Mouse (Mus musculus): ENCODE data around the gene Upb1. TPM values are rescaled to one million over a fixed set of nuclear protein-coding genes. Genes with fewer than 3 reads are reported as not detected.
"Not testable (repeated sequence)": the region's sequence is repeated elsewhere in the genome, so short reads cannot be mapped to it uniquely, and the experiment has no call there.

Upb1 gene
- polyA plus RNA-seq, 1 experiment: 1.0 TPM

- TF ChIP-seq CTCF (IDR thresholded peaks at IDR 0.05; ENCODE audit: extremely low read depth, insufficient read length, insufficient replicate concordance, low read depth, low read length) (no peak), POLR2A (IDR thresholded peaks at IDR 0.05; ENCODE audit: low read depth, low read length) (no peak)
- no peaks in the 10 kb centered on the region for H3K4me1 ChIP-seq (ENCODE audit: control insufficient read depth, insufficient read depth, insufficient read length, low read length)
- H3K27me3 ChIP-seq (ENCODE audit: control insufficient read depth, insufficient read depth, low read length): no peaks in the 10 kb centered on the region
- no peak overlapping the region for H3K27ac ChIP-seq (ENCODE audit: insufficient read depth, low read depth, low read length)
- no peaks in the 10 kb centered on the region for H3K36me3 ChIP-seq (ENCODE audit: control insufficient read depth, insufficient read depth, low read length)
- WGBS: 20% methylated on average over 5 of the region's 5 CpGs
- H3K4me3 ChIP-seq (ENCODE audit: low read depth, low read length): no peak overlapping the region
Measured at GRCm38 (mm10) chr10:75474571-75474970, 73.7 kb downstream of the Upb1 start.

DNA sequence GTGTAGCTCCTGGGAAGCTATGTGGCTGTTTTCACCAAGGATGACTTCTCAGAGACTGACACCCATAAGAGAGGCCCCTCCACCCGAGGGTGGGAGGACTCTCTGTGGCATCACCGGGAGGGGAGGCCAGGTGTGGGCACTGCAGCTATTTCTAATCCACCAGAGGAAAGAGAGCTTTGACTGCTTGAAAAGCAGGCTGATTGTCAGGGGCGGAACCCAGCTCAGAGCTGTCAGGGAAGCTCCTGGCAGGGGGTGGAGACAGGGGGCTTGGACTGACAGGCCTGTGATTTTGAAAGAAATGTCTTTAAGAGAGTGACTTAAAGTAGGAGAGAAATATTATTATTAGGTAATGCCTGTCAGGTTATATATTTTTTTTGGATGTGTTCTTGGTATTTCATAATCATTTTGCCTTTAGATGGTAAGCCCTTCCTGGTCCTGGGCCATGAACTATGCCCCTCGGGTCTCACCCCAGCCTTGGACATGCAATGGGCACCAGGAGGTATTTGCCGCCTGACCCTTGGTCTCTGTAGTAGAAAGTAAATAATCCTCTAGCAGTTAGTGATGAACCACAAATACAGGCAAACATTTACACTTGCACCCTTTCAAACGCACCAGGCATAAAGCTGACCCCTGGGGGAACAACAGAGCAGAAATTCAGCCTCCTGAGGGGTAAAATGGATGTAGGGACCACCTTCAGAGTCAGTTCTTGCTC is 74.4 kb downstream of the Upb1 start:
- H3K4me1 ChIP-seq (ENCODE audit: control insufficient read depth, insufficient read depth, insufficient read length, low read length); H3K27ac ChIP-seq (ENCODE audit: insufficient read depth, low read depth, low read length); H3K27me3 ChIP-seq (ENCODE audit: control insufficient read depth, insufficient read depth, low read length); H3K36me3 ChIP-seq (ENCODE audit: control insufficient read depth, insufficient read depth, low read length); H3K4me3 ChIP-seq (ENCODE audit: low read depth, low read length): not testable (repeated sequence)
- WGBS: 57% methylated on average over 5 of the region's 6 CpGs

DNA sequence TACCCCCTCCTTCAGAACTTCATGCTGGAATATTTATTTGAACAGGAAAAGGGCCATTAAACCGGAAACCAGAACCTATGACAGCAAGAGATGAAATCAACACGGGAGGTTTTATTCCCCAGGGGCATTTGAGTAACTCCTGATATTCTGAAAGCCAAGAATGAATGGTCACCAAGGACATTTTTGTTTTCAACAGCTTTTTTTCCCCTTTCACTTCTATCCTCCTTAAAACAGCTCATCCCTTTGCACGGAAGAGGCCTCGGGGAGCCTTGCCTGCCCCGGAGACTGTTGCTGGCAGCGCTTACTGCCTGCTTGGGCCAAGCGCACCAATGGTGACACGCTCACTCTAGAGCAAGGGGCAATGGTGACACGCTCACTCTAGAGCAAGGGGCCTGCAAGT is 76.1 kb downstream of the Upb1 start:
- TF ChIP-seq CTCF (IDR thresholded peaks at IDR 0.05; ENCODE audit: extremely low read depth, insufficient read length, insufficient replicate concordance, low read depth, low read length): no peak
- no peak for TF ChIP-seq POLR2A (IDR thresholded peaks at IDR 0.05; ENCODE audit: low read depth, low read length)
- Histone ChIP-seq H3K4me3 (ENCODE audit: low read depth, low read length) (no peak overlapping the region), H3K4me1 (ENCODE audit: control insufficient read depth, insufficient read depth, insufficient read length, low read length) (no peaks in the 10 kb centered on the region), H3K27ac (ENCODE audit: insufficient read depth, low read depth, low read length) (no peak overlapping the region), H3K27me3 (ENCODE audit: control insufficient read depth, insufficient read depth, low read length) (no peaks in the 10 kb centered on the region), H3K36me3 (ENCODE audit: control insufficient read depth, insufficient read depth, low read length) (no peaks in the 10 kb centered on the region)
- 75% methylated on average over 9 of the region's 9 CpGs for WGBS

DNA sequence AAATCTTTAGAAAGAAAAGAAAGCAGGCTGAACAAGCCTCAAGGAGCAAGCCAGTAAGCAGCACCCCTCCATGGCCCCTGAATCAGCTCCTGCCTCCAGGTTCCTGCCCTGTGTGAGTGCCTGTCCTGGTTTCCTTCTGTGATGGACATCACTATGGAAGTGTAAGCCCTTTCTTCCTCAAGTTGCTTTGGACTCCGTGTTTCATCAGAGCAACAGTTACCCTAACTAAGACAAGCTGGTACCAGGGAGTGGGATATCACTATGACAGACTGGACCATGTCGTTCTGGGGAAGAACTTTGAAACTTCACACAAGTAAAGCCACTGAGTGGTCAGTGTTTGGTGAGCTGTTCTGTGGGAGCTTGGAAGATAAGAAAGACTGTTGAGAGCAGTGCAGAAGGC is 79.0 kb downstream of the Upb1 start:
- TF ChIP-seq CTCF (IDR thresholded peaks at IDR 0.05; ENCODE audit: extremely low read depth, insufficient read length, insufficient replicate concordance, low read depth, low read length) (no peak), POLR2A (IDR thresholded peaks at IDR 0.05; ENCODE audit: low read depth, low read length) (no peak)
- H3K4me1 ChIP-seq (ENCODE audit: control insufficient read depth, insufficient read depth, insufficient read length, low read length): no peaks in the 10 kb centered on the region
- no peak overlapping the region for H3K27ac ChIP-seq (ENCODE audit: insufficient read depth, low read depth, low read length)
- no peak overlapping the region for H3K4me3 ChIP-seq (ENCODE audit: low read depth, low read length)
- no peaks in the 10 kb centered on the region for H3K36me3 ChIP-seq (ENCODE audit: control insufficient read depth, insufficient read depth, low read length)
- H3K27me3 ChIP-seq (ENCODE audit: control insufficient read depth, insufficient read depth, low read length): no peaks in the 10 kb centered on the region
- 84% methylated on average over 2 of the region's 2 CpGs for WGBS

DNA sequence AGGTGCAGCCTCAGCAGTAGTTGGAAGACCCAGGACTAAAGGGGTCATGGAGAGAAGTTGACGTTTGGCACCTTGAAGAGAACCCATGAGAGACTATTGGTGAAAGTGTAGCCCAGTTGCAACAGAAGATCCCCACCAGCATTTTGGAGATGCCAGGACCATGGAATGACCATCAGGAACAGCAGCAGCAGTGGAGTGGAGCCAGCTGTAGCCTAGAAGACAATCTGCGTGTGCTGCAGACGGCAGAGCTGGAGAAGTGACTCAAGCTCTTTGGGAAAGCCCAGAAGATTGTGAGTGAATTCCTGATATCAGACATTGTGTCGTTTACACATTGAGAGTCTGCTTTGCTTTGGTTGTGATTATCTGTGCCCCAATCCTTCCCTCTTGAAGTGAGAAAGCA is 80.8 kb downstream of the Upb1 start:
- 85% methylated on average over 4 of the region's 4 CpGs for WGBS
- no peaks in the 10 kb centered on the region for H3K27me3 ChIP-seq (ENCODE audit: control insufficient read depth, insufficient read depth, low read length)
- H3K27ac ChIP-seq (ENCODE audit: insufficient read depth, low read depth, low read length): no peak overlapping the region
- no peak overlapping the region for H3K4me3 ChIP-seq (ENCODE audit: low read depth, low read length)
- no peak for TF ChIP-seq CTCF (IDR thresholded peaks at IDR 0.05; ENCODE audit: extremely low read depth, insufficient read length, insufficient replicate concordance, low read depth, low read length)
- TF ChIP-seq POLR2A (IDR thresholded peaks at IDR 0.05; ENCODE audit: low read depth, low read length): no peak
- H3K4me1 ChIP-seq (ENCODE audit: control insufficient read depth, insufficient read depth, insufficient read length, low read length): no peaks in the 10 kb centered on the region
- no peaks in the 10 kb centered on the region for H3K36me3 ChIP-seq (ENCODE audit: control insufficient read depth, insufficient read depth, low read length)

DNA sequence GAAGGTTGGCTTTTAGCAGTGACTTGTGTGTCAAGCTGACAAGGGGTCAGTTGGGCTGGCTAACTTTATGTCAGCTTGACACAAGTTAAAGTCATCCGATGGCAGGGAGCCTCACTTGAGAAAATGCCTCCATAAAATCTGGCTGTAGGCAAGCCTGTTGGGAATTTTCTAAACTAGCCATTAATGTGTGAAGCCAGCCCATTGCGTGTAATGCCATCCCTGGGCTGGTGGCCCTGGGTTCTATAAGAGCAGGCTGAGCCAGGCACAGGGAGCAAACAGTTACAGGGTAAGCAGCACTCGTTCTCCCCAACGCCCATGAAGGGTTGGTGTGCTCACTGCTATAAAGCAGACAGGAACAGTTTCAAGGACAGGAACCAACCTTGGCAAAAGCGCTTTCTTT is 81.4 kb downstream of the Upb1 start:
- Histone ChIP-seq H3K27ac (ENCODE audit: insufficient read depth, low read depth, low read length) (no peak overlapping the region), H3K27me3 (ENCODE audit: control insufficient read depth, insufficient read depth, low read length) (no peaks in the 10 kb centered on the region), H3K4me1 (ENCODE audit: control insufficient read depth, insufficient read depth, insufficient read length, low read length) (no peaks in the 10 kb centered on the region), H3K36me3 (ENCODE audit: control insufficient read depth, insufficient read depth, low read length) (no peaks in the 10 kb centered on the region), H3K4me3 (ENCODE audit: low read depth, low read length) (no peak overlapping the region)
- WGBS: 79% methylated on average over 5 of the region's 5 CpGs
- TF ChIP-seq POLR2A (IDR thresholded peaks at IDR 0.05; ENCODE audit: low read depth, low read length) (no peak), CTCF (IDR thresholded peaks at IDR 0.05; ENCODE audit: extremely low read depth, insufficient read length, insufficient replicate concordance, low read depth, low read length) (no peak)

- H3K4me3 ChIP-seq (ENCODE audit: low read depth, low read length): no peak overlapping the region
- H3K27ac ChIP-seq (ENCODE audit: insufficient read depth, low read depth, low read length): no peak overlapping the region
- no peaks in the 10 kb centered on the region for H3K4me1 ChIP-seq (ENCODE audit: control insufficient read depth, insufficient read depth, insufficient read length, low read length)
- TF ChIP-seq CTCF (IDR thresholded peaks at IDR 0.05; ENCODE audit: extremely low read depth, insufficient read length, insufficient replicate concordance, low read depth, low read length) (no peak), POLR2A (IDR thresholded peaks at IDR 0.05; ENCODE audit: low read depth, low read length) (no peak)
- WGBS: 70% methylated on average over 11 of the region's 11 CpGs
- no peaks in the 10 kb centered on the region for H3K36me3 ChIP-seq (ENCODE audit: control insufficient read depth, insufficient read depth, low read length)
- no peaks in the 10 kb centered on the region for H3K27me3 ChIP-seq (ENCODE audit: control insufficient read depth, insufficient read depth, low read length)
Measured at GRCm38 (mm10) chr10:75482919-75483483, 82.1 kb downstream of the Upb1 start.

Data from small intestine, adult 2 months (tissue).